Mouse (Mus musculus): ENCODE measurements at regions not wholly inside any gene's neighbourhood (a gene's known extent, or its start where the extent isn't known, plus 50 kb on each side); places are given as distances from the start of the nearest gene placed in this dataset.

DNA sequence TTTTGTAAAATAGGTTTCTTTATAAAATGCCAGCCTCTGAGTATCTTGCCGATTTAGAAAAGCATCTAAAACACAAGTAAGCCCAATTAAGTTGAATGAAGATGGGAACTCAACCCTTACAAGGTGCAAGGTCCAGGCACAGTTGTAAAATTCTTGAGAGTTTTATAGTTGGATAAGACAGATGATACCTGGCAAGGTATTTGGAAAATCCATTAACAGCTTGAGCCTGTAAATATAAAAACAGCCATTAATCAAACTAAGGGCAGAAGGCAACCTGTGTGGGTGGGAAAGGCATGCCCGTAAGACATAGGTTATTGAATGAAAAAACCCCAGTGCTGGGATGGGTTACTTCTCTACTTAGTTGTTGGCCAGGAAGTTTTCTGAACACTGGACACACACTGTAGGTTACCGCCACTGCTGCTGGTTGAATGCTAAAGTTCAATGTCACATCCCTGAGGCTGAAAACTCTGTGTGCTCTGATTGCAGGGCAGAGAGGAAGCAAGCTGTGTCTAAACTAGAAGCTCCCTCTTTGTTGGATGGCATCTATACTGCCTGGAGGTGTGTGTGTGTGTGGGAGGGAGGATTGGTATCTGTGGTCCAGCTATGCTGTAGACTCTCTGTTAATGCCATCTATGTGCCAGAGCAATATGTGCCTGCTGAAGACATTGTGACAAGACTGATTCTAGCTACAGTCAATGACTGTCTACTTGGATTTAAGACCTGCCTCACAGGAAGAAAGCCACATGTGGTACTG, 121.4 kb downstream of the Mbip start:
- 96% methylated on average over 3 of the region's 3 CpGs for WGBS
- TF ChIP-seq POLR2A (IDR thresholded peaks at IDR 0.05; ENCODE audit: control insufficient read depth, extremely low read depth, insufficient read depth, low read length, poor library complexity) (no peak), CTCF (IDR thresholded peaks at IDR 0.05; ENCODE audit: borderline replicate concordance, control insufficient read depth, extremely low read depth, insufficient read depth, low read length, poor library complexity) (no peak)

DNA sequence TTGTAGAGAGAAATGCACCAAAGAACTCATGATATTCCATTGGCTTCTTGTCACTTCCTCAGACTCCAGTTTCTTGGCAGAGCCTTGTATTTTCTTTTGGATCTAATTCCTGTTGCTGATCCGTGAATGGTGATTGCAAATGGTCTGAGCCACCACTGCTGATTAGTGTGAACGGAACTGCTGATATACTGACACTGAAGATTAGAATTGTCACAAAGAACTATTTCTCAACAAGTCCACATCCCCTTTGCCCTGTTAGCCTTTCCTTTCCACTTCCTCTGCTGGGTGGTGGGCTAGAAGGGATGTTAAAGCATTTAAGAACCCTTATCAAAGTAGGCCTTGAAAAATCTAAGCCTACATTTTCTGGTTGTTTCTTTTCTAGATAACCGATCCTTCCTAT, 152.2 kb downstream of the Mbip start:
- Histone ChIP-seq H3K36me3 (ENCODE audit: control insufficient read depth, insufficient read depth, low read length) (no peaks in the 10 kb centered on the region), H3K4me1 (replicated peaks; ENCODE audit: control insufficient read depth, insufficient read depth, low read length) (no peaks in the 10 kb centered on the region), H3K27me3 (ENCODE audit: control insufficient read depth, insufficient read depth, low read length) (no peaks in the 10 kb centered on the region), H3K4me3 (ENCODE audit: control insufficient read depth, insufficient read depth, low read length) (no peak overlapping the region), H3K27ac (ENCODE audit: control insufficient read depth, insufficient read depth, low read length) (no peak overlapping the region)
- 90% methylated on average over 3 of the region's 3 CpGs for WGBS
- TF ChIP-seq CTCF (IDR thresholded peaks at IDR 0.05; ENCODE audit: borderline replicate concordance, control insufficient read depth, extremely low read depth, insufficient read depth, low read length, poor library complexity) = no peak
- TF ChIP-seq POLR2A (IDR thresholded peaks at IDR 0.05; ENCODE audit: control insufficient read depth, extremely low read depth, insufficient read depth, low read length, poor library complexity) = no peak
- no peak for DNase-seq

More for the DNA sequence above, 121.4 kb downstream of the Mbip start:
- DNase-seq = no peak
- Histone ChIP-seq H3K27me3 (ENCODE audit: control insufficient read depth, insufficient read depth, low read length) (no peaks in the 10 kb centered on the region), H3K4me1 (replicated peaks; ENCODE audit: control insufficient read depth, insufficient read depth, low read length) (no peaks in the 10 kb centered on the region), H3K27ac (ENCODE audit: control insufficient read depth, insufficient read depth, low read length) (no peak overlapping the region), H3K36me3 (ENCODE audit: control insufficient read depth, insufficient read depth, low read length) (no peaks in the 10 kb centered on the region), H3K4me3 (ENCODE audit: control insufficient read depth, insufficient read depth, low read length) (no peak overlapping the region)

DNA sequence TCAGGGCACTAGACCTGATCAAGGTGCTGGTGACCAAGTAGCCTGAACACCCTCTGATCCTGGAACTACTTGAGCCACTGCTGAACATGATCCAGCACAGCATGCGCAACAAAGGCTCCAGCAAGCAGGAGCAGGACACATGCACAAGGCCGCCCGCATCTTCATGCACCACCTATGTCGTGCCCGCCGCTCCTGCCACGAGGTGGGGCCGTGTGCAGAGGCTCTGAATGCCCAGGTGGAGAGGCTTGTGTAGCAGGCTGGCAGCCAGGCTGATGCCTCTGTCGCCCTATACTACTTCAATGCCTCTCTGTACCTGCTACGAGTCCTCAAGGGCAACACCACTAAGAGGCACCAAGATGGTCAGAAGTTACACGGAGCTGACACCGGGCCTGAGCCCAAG, 156.1 kb downstream of the Mbip start:
- no peak for DNase-seq
- 93% methylated on average over 12 of the region's 12 CpGs for WGBS

DNA sequence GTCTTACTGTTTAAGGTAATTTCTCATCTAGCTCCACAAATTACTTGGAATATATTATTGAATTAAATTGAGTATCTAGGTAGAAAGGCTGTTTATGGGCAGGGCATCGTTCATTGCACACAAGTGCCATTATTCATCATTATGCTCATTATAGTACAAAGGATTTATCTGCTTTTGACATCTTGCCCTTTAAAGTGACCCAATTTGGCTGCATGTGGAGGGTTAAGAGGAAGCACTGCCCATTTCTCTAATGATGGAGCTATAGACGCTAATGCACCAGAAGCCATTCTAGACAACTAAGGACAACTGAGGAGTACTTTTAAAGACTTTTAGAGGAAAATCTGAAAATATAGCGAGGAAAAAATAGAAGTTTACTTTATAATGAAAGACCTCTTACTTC, 185.0 kb downstream of the Mbip start:
- Histone ChIP-seq H3K4me1 (replicated peaks; ENCODE audit: control insufficient read depth, insufficient read depth, low read length) (no peaks in the 10 kb centered on the region), H3K27ac (ENCODE audit: control insufficient read depth, insufficient read depth, low read length) (no peak overlapping the region), H3K36me3 (ENCODE audit: control insufficient read depth, insufficient read depth, low read length) (no peaks in the 10 kb centered on the region), H3K27me3 (ENCODE audit: control insufficient read depth, insufficient read depth, low read length) (no peaks in the 10 kb centered on the region), H3K4me3 (ENCODE audit: control insufficient read depth, insufficient read depth, low read length) (no peak overlapping the region)
- DNase-seq = no peak
- TF ChIP-seq POLR2A (IDR thresholded peaks at IDR 0.05; ENCODE audit: control insufficient read depth, extremely low read depth, insufficient read depth, low read length, poor library complexity) (no peak), CTCF (IDR thresholded peaks at IDR 0.05; ENCODE audit: borderline replicate concordance, control insufficient read depth, extremely low read depth, insufficient read depth, low read length, poor library complexity) (no peak)
- WGBS = 89% methylated on average over 3 of the region's 3 CpGs

More for the DNA sequence above, 156.1 kb downstream of the Mbip start:
- TF ChIP-seq CTCF (IDR thresholded peaks at IDR 0.05; ENCODE audit: borderline replicate concordance, control insufficient read depth, extremely low read depth, insufficient read depth, low read length, poor library complexity) (no peak), POLR2A (IDR thresholded peaks at IDR 0.05; ENCODE audit: control insufficient read depth, extremely low read depth, insufficient read depth, low read length, poor library complexity) (no peak)
- H3K4me1 ChIP-seq (replicated peaks; ENCODE audit: control insufficient read depth, insufficient read depth, low read length) = no peaks in the 10 kb centered on the region
- no peak overlapping the region for H3K4me3 ChIP-seq (ENCODE audit: control insufficient read depth, insufficient read depth, low read length)
- no peak overlapping the region for H3K27ac ChIP-seq (ENCODE audit: control insufficient read depth, insufficient read depth, low read length)
- no peaks in the 10 kb centered on the region for H3K36me3 ChIP-seq (ENCODE audit: control insufficient read depth, insufficient read depth, low read length)
- H3K27me3 ChIP-seq (ENCODE audit: control insufficient read depth, insufficient read depth, low read length) = no peaks in the 10 kb centered on the region

DNA sequence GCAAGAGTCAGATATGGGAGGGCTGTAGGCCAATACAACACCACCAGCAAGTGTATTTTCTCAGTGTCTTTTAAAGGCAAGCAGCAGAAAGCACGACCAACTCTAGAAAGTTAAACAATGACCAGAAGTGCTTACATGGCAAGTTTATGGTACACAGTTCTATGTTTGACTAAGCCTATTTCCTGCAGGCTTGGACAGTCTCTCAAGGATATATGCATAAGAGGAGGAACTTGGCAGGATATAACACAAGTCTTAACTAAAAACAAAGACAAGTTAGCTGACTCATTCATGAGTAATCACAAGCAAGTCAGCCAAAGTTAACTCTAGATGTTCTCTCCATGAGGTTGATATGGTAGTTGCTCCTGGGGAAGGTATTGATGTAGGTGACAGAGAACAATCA, 201.3 kb downstream of the Mbip start:
- Histone ChIP-seq H3K27me3 (ENCODE audit: control insufficient read depth, insufficient read depth, low read length) (no peaks in the 10 kb centered on the region), H3K27ac (ENCODE audit: control insufficient read depth, insufficient read depth, low read length) (no peak overlapping the region), H3K36me3 (ENCODE audit: control insufficient read depth, insufficient read depth, low read length) (no peaks in the 10 kb centered on the region), H3K4me1 (replicated peaks; ENCODE audit: control insufficient read depth, insufficient read depth, low read length) (no peaks in the 10 kb centered on the region), H3K4me3 (ENCODE audit: control insufficient read depth, insufficient read depth, low read length) (no peak overlapping the region)
- TF ChIP-seq POLR2A (IDR thresholded peaks at IDR 0.05; ENCODE audit: control insufficient read depth, extremely low read depth, insufficient read depth, low read length, poor library complexity) = no peak
- no peak for TF ChIP-seq CTCF (IDR thresholded peaks at IDR 0.05; ENCODE audit: borderline replicate concordance, control insufficient read depth, extremely low read depth, insufficient read depth, low read length, poor library complexity)
- no peak for DNase-seq
- WGBS = 22% methylated on average over 1 of the region's 1 CpGs

DNA sequence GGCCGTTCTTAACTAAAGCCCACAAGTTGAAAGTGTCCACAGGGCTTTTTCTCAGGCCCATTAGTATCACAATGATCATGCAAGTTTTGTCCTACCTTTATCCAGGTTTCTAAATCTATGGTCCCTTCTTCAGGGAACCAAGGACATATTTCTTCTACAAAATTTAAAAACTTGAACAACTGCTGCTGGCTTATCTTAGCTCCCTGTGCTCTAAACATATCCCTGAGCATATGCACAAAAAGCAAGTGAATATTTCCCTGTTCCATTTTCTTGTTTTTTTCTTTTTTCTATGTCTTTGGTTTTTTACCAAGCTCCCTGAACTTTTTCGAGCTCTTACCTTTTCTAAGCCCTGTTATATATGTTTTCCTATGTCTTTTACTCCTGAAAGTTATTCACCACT, 201.9 kb downstream of the Mbip start:
- Histone ChIP-seq H3K27me3 (ENCODE audit: control insufficient read depth, insufficient read depth, low read length) (no peaks in the 10 kb centered on the region), H3K4me3 (ENCODE audit: control insufficient read depth, insufficient read depth, low read length) (no peak overlapping the region), H3K4me1 (replicated peaks; ENCODE audit: control insufficient read depth, insufficient read depth, low read length) (no peaks in the 10 kb centered on the region), H3K36me3 (ENCODE audit: control insufficient read depth, insufficient read depth, low read length) (no peaks in the 10 kb centered on the region), H3K27ac (ENCODE audit: control insufficient read depth, insufficient read depth, low read length) (no peak overlapping the region)
- 77% methylated on average over 2 of the region's 2 CpGs for WGBS
- no peak for DNase-seq
- no peak for TF ChIP-seq CTCF (IDR thresholded peaks at IDR 0.05; ENCODE audit: borderline replicate concordance, control insufficient read depth, extremely low read depth, insufficient read depth, low read length, poor library complexity)

DNA sequence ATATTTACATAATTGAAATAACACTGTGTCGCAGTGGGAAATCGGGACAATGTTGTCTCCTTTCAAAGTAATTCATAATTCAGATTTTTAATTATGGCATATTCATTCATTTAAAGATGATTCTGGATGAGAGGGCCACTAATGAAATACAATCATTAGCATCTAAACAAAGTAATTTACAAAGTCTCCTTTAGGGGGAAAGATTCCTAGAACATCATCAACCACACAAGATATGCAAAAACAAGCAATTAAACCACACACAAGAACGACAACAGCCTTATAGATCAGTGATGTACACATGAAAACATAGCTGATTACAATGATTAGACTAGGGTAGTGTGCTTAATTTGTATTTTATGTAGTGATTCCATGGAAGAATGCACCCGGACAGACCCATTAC, 231.2 kb downstream of the Mbip start:
- DNase-seq = no peak
- Histone ChIP-seq H3K27me3 (ENCODE audit: control insufficient read depth, insufficient read depth, low read length) (no peaks in the 10 kb centered on the region), H3K4me3 (ENCODE audit: control insufficient read depth, insufficient read depth, low read length) (no peak overlapping the region), H3K27ac (ENCODE audit: control insufficient read depth, insufficient read depth, low read length) (no peak overlapping the region), H3K4me1 (replicated peaks; ENCODE audit: control insufficient read depth, insufficient read depth, low read length) (no peaks in the 10 kb centered on the region), H3K36me3 (ENCODE audit: control insufficient read depth, insufficient read depth, low read length) (no peaks in the 10 kb centered on the region)
- TF ChIP-seq POLR2A (IDR thresholded peaks at IDR 0.05; ENCODE audit: control insufficient read depth, extremely low read depth, insufficient read depth, low read length, poor library complexity) (no peak), CTCF (IDR thresholded peaks at IDR 0.05; ENCODE audit: borderline replicate concordance, control insufficient read depth, extremely low read depth, insufficient read depth, low read length, poor library complexity) (no peak)
- 96% methylated on average over 4 of the region's 4 CpGs for WGBS

Data from thymus, adult 2 months (tissue).